Mouse (Mus musculus) small intestine, adult 2 months (tissue): ENCODE results near the gene Nup62. TPM values are rescaled to one million over a fixed set of nuclear protein-coding genes. Genes with fewer than 3 reads are reported as not detected.

Experiments
- H3K27ac ChIP-seq: fragments of 200-500 bp; 2 replicates; pipeline ENCODE4 v1.5.1; 2012; ENCODE audit warnings: low read depth, low read length, control low read depth, inconsistent platforms; ENCODE audit not compliant: insufficient read depth
- H3K27me3 ChIP-seq: fragments of 200-500 bp; 2 replicates; pipeline ENCODE4 v1.6.1; 2012; ENCODE audit warnings: mild to moderate bottlenecking, moderate library complexity, low read length, inconsistent platforms; ENCODE audit not compliant: control insufficient read depth, insufficient read depth
- H3K36me3 ChIP-seq: fragments of 200-500 bp; 2 replicates; pipeline ENCODE4 v1.6.1; 2012; ENCODE audit warnings: mild to moderate bottlenecking, low read length, control low read depth, inconsistent platforms; ENCODE audit not compliant: control insufficient read depth, insufficient read depth
- H3K4me1 ChIP-seq: fragments of 200-500 bp; 2 replicates; pipeline ENCODE4 v1.6.1; 2012; ENCODE audit warnings: low read length, inconsistent platforms, mixed read lengths; ENCODE audit not compliant: control insufficient read depth, insufficient read depth, insufficient read length
- H3K4me3 ChIP-seq: fragments of 200-500 bp; 2 replicates; pipeline ENCODE4 v1.5.1; 2012; ENCODE audit warnings: low read depth, mild to moderate bottlenecking, control low read depth, inconsistent platforms, low read length, moderate library complexity
- CTCF ChIP-seq: fragments of 200-500 bp; IDR thresholded peaks from 2 replicates; pipeline ENCODE4 v1.5.1; 2012; ENCODE audit warnings: low read depth, mild to moderate bottlenecking, control low read depth, inconsistent platforms, low read length, moderate library complexity, mixed read lengths; ENCODE audit not compliant: insufficient replicate concordance, insufficient read length; ENCODE audit errors: extremely low read depth
- POLR2A ChIP-seq: fragments of 200-500 bp; IDR thresholded peaks from 2 replicates; pipeline ENCODE4 v1.6.1; 2012; ENCODE audit warnings: low read depth, mild to moderate bottlenecking, control low read depth, inconsistent platforms, low read length, moderate library complexity
- WGBS: fragments of 180-500 bp; shearing (Covaris S2); methylation state at CpG from one replicate; pipeline ENCODE4 v1.1.7; 2018; 5-methylcytosine and 5-hydroxymethylcytosine counted together
- polyA plus RNA-seq: library from polyadenylated mRNA; depleted of rRNA; stranded (reverse); fragments of >200 nt; gene quantifications from 2 replicates; pipeline ENCODE4 v1.2.3, GENCODE M21; 2012

Nup62 gene
- polyA plus RNA-seq, 1 experiment = 53.3 TPM

GRCm38 (mm10) chr7:44860576-44861428, 44.9 kb downstream of the Nup62 start:
- no peaks in the 10 kb centered on the region for H3K27me3 ChIP-seq
- H3K4me1 ChIP-seq = peaks cover 8% of the 10 kb centered on the region
- H3K36me3 ChIP-seq = peaks cover 30% of the 10 kb centered on the region
- TF ChIP-seq POLR2A (no peak), CTCF (peak; percentile 83)
- 60% methylated on average over 22 of the region's 22 CpGs for WGBS
- no peak overlapping the region for H3K4me3 ChIP-seq
- H3K27ac ChIP-seq = no peak overlapping the region

GRCm38 (mm10) chr7:44861429-44861816, 45.5 kb downstream of the Nup62 start:
- Histone ChIP-seq H3K27me3 (no peaks in the 10 kb centered on the region), H3K4me1 (peaks cover 11% of the 10 kb centered on the region), H3K36me3 (peaks cover 30% of the 10 kb centered on the region), H3K4me3 (no peak overlapping the region), H3K27ac (no peak overlapping the region)
- TF ChIP-seq CTCF (no peak), POLR2A (no peak)
- WGBS = 85% methylated on average over 14 of the region's 14 CpGs

DNA sequence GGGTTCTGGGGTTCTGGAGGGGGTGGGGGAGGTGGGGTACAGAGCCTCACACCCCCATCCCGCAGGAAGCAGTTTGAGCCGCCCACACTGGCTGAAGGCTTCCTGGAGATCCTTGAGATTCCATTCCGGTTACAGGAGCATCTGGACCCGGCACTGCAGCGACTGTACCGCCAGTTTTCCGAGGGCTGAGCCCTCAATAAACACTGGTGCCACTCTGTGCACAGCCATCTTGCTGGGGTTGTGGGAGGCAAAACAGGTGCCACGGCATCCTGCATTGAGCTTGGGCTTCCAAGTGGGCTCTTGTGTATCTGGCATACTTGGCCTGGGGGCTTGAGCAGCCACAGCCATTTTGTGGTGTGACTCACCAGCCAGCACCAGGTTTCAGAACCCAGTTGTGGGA, 46.5 kb downstream of the Nup62 start:
- Histone ChIP-seq H3K4me3 (no peak overlapping the region), H3K4me1 (peaks cover 16% of the 10 kb centered on the region), H3K36me3 (peaks cover 30% of the 10 kb centered on the region), H3K27me3 (no peaks in the 10 kb centered on the region), H3K27ac (no peak overlapping the region)
- no peak for TF ChIP-seq CTCF
- no peak for TF ChIP-seq POLR2A
- WGBS = 77% methylated on average over 8 of the region's 8 CpGs

GRCm38 (mm10) chr7:44863210-44863609, 47.3 kb downstream of the Nup62 start:
- TF ChIP-seq POLR2A (no peak), CTCF (no peak)
- Histone ChIP-seq H3K4me3 (no peak overlapping the region), H3K27ac (no peak overlapping the region), H3K27me3 (no peaks in the 10 kb centered on the region), H3K4me1 (peaks cover 16% of the 10 kb centered on the region), H3K36me3 (peaks cover 30% of the 10 kb centered on the region)
- WGBS = 91% methylated on average over 14 of the region's 14 CpGs

DNA sequence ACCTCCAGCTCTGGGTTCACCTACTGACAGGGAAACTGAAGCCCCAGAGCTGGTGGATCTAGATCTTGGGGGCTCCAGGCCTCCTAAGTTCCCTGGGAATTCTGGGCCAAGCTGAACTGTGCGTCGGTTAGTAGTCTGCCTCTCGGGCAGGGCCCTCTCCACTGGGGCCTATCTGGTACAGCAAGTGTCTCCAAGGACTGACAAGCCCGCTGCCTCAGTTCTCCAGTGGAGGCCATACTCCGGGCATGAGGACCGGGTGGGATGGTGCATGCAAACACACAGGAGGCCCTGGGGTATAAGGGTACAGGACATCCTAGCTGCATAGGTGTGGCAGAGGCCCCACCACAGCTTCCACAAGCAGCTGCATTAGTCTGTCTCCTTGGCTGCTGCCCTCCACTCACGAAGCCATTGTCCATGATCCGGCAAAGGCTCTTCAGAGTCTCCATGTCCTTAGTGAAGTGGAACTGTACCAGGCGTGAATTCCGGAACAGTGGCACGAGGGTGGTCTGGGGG, 48.1 kb downstream of the Nup62 start:
- TF ChIP-seq POLR2A (no peak), CTCF (no peak)
- Histone ChIP-seq H3K4me3 (no peak overlapping the region), H3K36me3 (peaks cover 30% of the 10 kb centered on the region), H3K27me3 (no peaks in the 10 kb centered on the region), H3K4me1 (peaks cover 16% of the 10 kb centered on the region), H3K27ac (no peak overlapping the region)
- 91% methylated on average over 11 of the region's 11 CpGs for WGBS

DNA sequence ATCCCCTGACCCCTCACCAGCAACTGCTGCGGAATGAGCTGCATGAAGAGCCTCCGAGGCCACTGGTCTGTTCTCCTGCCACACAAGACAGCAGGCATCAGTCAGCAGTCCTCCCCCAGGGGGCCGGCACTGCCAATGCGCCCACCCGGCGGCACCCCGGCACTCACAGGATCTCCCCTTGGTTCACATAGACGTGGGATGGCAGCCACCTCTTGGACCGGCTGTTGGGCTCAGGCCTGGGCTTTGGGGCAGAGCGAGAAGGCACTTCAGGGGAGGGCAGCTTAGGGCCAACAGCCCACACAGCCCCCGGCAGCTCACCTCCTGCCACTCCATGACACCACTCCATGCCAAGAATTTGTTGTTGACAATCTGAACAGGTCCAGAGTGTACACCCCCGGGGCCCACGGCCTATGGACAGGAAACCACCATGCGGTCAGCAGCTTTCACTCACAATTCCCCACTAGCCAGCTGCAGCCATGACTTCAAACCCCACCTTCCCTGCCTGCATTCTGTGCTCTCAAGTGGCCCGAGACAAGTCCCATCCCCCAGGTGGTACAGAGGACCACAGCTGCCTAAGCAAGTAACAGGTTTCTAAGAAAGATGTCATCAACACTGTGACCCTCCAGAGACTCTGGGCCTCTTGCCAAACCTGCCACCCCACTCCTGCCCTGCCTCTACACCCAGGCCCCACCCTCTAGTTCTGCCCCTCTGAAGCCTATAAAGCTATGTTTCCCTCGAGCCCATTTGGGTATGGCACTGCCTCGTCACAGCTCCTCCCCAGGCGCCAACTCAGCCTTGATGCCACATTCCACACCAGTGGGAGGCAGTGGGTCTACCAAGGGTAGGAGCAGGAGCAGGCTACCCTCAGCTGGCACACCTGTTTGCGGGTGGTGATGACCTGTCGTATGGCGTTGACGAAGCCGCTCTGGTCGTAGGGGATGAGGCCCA, 49.0 kb downstream of the Nup62 start:
- no peak for TF ChIP-seq CTCF
- no peak for TF ChIP-seq POLR2A
- whole genome bisulfite sequencing = 79% methylated on average over 24 of the region's 24 CpGs
- H3K27ac ChIP-seq = no peak overlapping the region
- peaks cover 16% of the 10 kb centered on the region for H3K4me1 ChIP-seq
- H3K4me3 ChIP-seq = no peak overlapping the region
- H3K27me3 ChIP-seq = no peaks in the 10 kb centered on the region
- peaks cover 30% of the 10 kb centered on the region for H3K36me3 ChIP-seq

GRCm38 (mm10) chr7:44866276-44867009, 50.6 kb downstream of the Nup62 start:
- Histone ChIP-seq H3K36me3 (peaks cover 30% of the 10 kb centered on the region), H3K27me3 (no peaks in the 10 kb centered on the region), H3K4me3 (no peak overlapping the region), H3K4me1 (peaks cover 16% of the 10 kb centered on the region), H3K27ac (no peak overlapping the region)
- 26% methylated on average over 15 of the region's 15 CpGs for WGBS
- no peak for TF ChIP-seq CTCF
- no peak for TF ChIP-seq POLR2A
